Mouse (Mus musculus): ENCODE measurements around the gene Aspdh. TPM values are rescaled to one million over a fixed set of nuclear protein-coding genes. Genes with fewer than 3 reads are reported as not detected.

Gene Aspdh
- total RNA-seq (2023) = not detected

GRCm38 (mm10) chr7:44465111-44465510 lies at the start of gene Aspdh:
Gene Aspdh (plus strand): TSS chr7:44465391.

GRCm38 (mm10) chr7:44428968-44429521 lies 36.1 kb upstream of the Aspdh start, which contains the start of gene Lrrc4b:
Gene Lrrc4b (plus strand): TSS chr7:44429018.

GRCm38 (mm10) chr7:44467811-44468411 lies 2.7 kb downstream of the Aspdh start, which contains the start of gene Josd2:
Gene Josd2 (plus strand): TSS chr7:44467980.

GRCm38 (mm10) chr7:44495992-44496770 lies 31.0 kb downstream of the Aspdh start, which contains the start of the genes Emc10 and Fam71e1:
Gene Emc10 (minus strand): TSS chr7:44496529.
Gene Fam71e1 (plus strand): TSS chr7:44496581.

Other genes with a start within 250 kb of the Aspdh start
- gene Klk1b5, start 249.4 kb upstream of the Aspdh start, total RNA-seq (2023) = not detected
- not detected for gene Klk1, start 240.0 kb upstream of the Aspdh start, total RNA-seq (2023)
- not detected for gene Gm36864, start 229.2 kb upstream of the Aspdh start, total RNA-seq (2023)
- gene 1700028J19Rik, start 218.7 kb upstream of the Aspdh start, total RNA-seq (2023) = 1 to 10 TPM; 1.8 to 2.2 TPM
- 100 to 1,000 TPM; 154 to 171 TPM for gene 2410002F23Rik, start 218.7 kb upstream of the Aspdh start, total RNA-seq (2023)
- gene Acp4, start 208.0 kb upstream of the Aspdh start, total RNA-seq (2023) = not detected
- not detected for gene Gm15517, start 203.9 kb upstream of the Aspdh start, total RNA-seq (2023)
- gene Clec11a, start 158.5 kb upstream of the Aspdh start, total RNA-seq (2023) = 1 to 10 TPM; 1.2 to 1.7 TPM
- 10 to 100 TPM; 38.5 to 52.4 TPM for gene Shank1, start 155.1 kb upstream of the Aspdh start, total RNA-seq (2023)
- not detected for gene Syt3, start 81.3 kb upstream of the Aspdh start, total RNA-seq (2023)
- 1 to 10 TPM in 1 of 2 experiments, not detected in 1; 1.1 TPM for gene 1700008O03Rik, start 79.6 kb upstream of the Aspdh start, total RNA-seq (2023)
- not detected for gene Lrrc4b, start 36.4 kb upstream of the Aspdh start, total RNA-seq (2023)
- gene Josd2, start 2.6 kb downstream of the Aspdh start, total RNA-seq (2023) = 10 to 100 TPM; 57.1 to 67.4 TPM
- 10 to 100 TPM; 76.4 to 79.9 TPM for gene Emc10, start 31.1 kb downstream of the Aspdh start, total RNA-seq (2023)
- gene Fam71e1, start 31.2 kb downstream of the Aspdh start, total RNA-seq (2023) = 10 to 100 TPM; 12.0 to 15.5 TPM
- gene Mybpc2, start 59.3 kb downstream of the Aspdh start, total RNA-seq (2023) = 10 to 100 TPM; 15.7 to 18.1 TPM
- gene Spib, start 66.7 kb downstream of the Aspdh start, total RNA-seq (2023) = 100 to 1,000 TPM; 478 to 556 TPM
- gene Pold1, start 83.5 kb downstream of the Aspdh start, total RNA-seq (2023) = 100 to 1,000 TPM; 150 to 178 TPM
- gene Nr1h2, start 88.6 kb downstream of the Aspdh start, total RNA-seq (2023) = 100 to 1,000 TPM; 388 to 398 TPM
- gene Napsa, start 107.0 kb downstream of the Aspdh start, total RNA-seq (2023) = 100 to 1,000 TPM; 537 to 600 TPM
- gene Kcnc3, start 125.3 kb downstream of the Aspdh start, total RNA-seq (2023) = 10 to 100 TPM; 19.1 to 21.0 TPM
- not detected for gene Myh14, start 205.5 kb downstream of the Aspdh start, total RNA-seq (2023)
- not detected for gene Izumo2, start 243.4 kb downstream of the Aspdh start, total RNA-seq (2023)